ENCODE assay signal across 14 mouse cellular contexts in the genomic region with DNA sequence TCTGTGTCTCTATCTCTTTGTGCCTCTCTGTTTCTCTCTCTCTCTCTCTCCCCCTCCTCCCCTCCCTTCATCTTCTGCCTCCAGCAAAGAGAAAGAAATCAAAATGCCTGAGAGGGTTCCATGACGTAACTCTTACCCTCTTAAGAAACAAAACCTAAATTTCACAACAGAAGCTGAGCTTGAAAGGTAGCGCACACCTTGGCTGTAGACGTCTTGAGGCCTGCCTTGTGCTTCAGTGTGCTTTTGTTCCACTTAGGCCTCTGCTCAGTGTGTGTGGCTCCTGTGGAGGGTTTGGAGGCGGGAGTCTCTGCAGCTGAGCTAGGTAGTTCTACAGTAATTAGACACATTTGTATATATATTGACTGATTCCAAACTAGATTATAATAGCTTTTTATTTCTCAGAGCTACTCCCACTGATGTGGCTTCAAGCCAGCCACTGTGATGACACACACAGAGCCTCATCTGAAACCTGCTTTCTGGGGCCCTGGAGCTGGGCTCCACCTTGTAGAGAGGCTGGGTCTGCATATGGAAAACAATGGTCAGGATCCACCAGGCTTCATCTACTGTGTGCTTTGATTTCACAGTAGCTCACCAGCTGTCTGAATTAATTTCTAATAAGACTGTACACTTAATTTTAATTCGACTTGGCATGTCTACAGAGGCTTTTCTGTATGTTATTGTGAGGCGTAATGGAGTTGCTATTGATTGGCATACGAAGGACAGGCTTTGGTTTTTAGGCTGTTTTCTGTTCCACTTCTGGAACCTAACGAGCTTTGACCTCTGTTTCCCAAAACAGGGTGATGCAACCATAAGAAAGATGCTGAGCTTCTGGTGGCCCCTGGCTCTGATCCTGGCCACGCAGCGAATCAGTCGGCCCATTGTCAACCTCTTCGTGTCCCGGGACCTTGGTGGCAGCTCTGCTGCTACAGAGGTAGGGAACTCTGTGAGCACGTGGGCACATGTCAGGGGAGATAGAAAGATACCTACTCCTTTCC.
DNase-seq lines count a peak whose midpoint lies in the region; ATAC-seq and TF ChIP-seq lines count a peak whose summit lies in the region.
"Had no signal": no experiment of that assay in that cellular context is flagged by ENCODE, and none has a peak within 500 bp of the region (broad histone marks: within the 10 kb centered on the region; RNA-seq: fewer than 3 reads in every experiment).

No protein-coding gene starts in this region.

- no peak for TF ChIP-seq CTCF in lung, adult 2 months (IDR thresholded peaks at IDR 0.05; ENCODE audit: insufficient read depth, low read length)

- no peaks in the 10 kb centered on the region for H3K9me3 ChIP-seq in forebrain, embryonic 13.5 days (replicated peaks)
- H3K9me3 ChIP-seq in forebrain, embryonic 12.5 days = no peaks in the 10 kb centered on the region
- H3K9me3 ChIP-seq: heart, embryonic 13.5 days; liver, embryonic 13.5 days had no signal

- no peak overlapping the region for H3K27ac ChIP-seq in forebrain, embryonic 13.5 days
- H3K27ac ChIP-seq in forebrain, embryonic 12.5 days = no peak overlapping the region
- H3K27ac ChIP-seq: heart, embryonic 13.5 days; liver, embryonic 13.5 days had no signal

- peaks cover 36% of the 10 kb centered on the region for H3K36me3 ChIP-seq in forebrain, embryonic 13.5 days (ENCODE audit: poor library complexity, severe bottlenecking)
- H3K36me3 ChIP-seq in forebrain, embryonic 12.5 days (replicated peaks) = 0 out of 2 replicates have a peak, but pooled peaks cover 7% of the 10 kb centered on the region

- ATAC-seq in forebrain, embryonic 13.5 days = peak; percentile 28; the same call in 1 of the 2 replicates
- ATAC-seq in forebrain, embryonic 12.5 days (ENCODE audit: low FRiP score) = no peak

- no peak for TF ChIP-seq POLR2A in lung, adult 2 months (IDR thresholded peaks at IDR 0.05; ENCODE audit: borderline replicate concordance, extremely low read depth, low read depth, low read length)

- H3K27me3 ChIP-seq in forebrain, embryonic 13.5 days = no peaks in the 10 kb centered on the region
- H3K27me3 ChIP-seq in forebrain, embryonic 12.5 days = no peaks in the 10 kb centered on the region
- H3K27me3 ChIP-seq: heart, embryonic 13.5 days; liver, embryonic 13.5 days had no signal

- peaks cover 9% of the 10 kb centered on the region; the same call in 1 of the 2 replicates for H3K4me1 ChIP-seq in forebrain, embryonic 13.5 days
- peaks cover 7% of the 10 kb centered on the region; the same call in 1 of the 2 replicates for H3K4me1 ChIP-seq in forebrain, embryonic 12.5 days
- H3K4me1 ChIP-seq in lung, adult 2 months (ENCODE audit: control insufficient read depth, insufficient read depth, low read length) = no peaks in the 10 kb centered on the region
- H3K4me1 ChIP-seq: heart, embryonic 13.5 days; liver, embryonic 13.5 days had no signal

- WGBS in forebrain, embryonic 13.5 days = 64% methylated on average over 14 of the region's 14 CpGs
- 79% methylated on average over 14 of the region's 14 CpGs for WGBS in forebrain, embryonic 12.5 days
- WGBS in lung, adult 2 months = 79% methylated on average over 14 of the region's 14 CpGs

- H3K4me3 ChIP-seq in forebrain, embryonic 13.5 days = no peak overlapping the region
- H3K4me3 ChIP-seq in forebrain, embryonic 12.5 days (replicated peaks) = no peak overlapping the region
- H3K4me3 ChIP-seq in lung, adult 2 months (replicated peaks; ENCODE audit: extremely low read depth, low read depth, low read length) = no peak overlapping the region
- H3K4me3 ChIP-seq: erythroblast, embryonic 14.5 days; heart, embryonic 13.5 days; liver, embryonic 13.5 days had no signal

- H3K9ac ChIP-seq in forebrain, embryonic 13.5 days = no peak overlapping the region
- no peak overlapping the region for H3K9ac ChIP-seq in forebrain, embryonic 12.5 days
- H3K9ac ChIP-seq: heart, embryonic 13.5 days; liver, embryonic 13.5 days had no signal

- DNase-seq in lung, postnatal 25 days (ENCODE audit: low spot score) = peak; percentile 40
- no peak for DNase-seq in lung, adult 2 months
- peak; percentile 59 for DNase-seq in layer of hippocampus, adult 9-10 months (ENCODE audit: low spot score)
- DNase-seq in right cerebral cortex, postnatal 36 days (ENCODE audit: low spot score in 2 of 2) = peak; percentile 62 to 64
- DNase-seq in kidney, postnatal 4 days = no peak
- no peak for DNase-seq in kidney, postnatal 36 days
- DNase-seq: B cell, adult 2 months; cerebellum, adult 9-11 months; kidney, adult 8-10 months; liver, embryonic 13.5 days had no signal

- H3K4me2 ChIP-seq in forebrain, embryonic 13.5 days = no peak overlapping the region
- H3K4me2 ChIP-seq in forebrain, embryonic 12.5 days = no peak overlapping the region
- H3K4me2 ChIP-seq: heart, embryonic 13.5 days; liver, embryonic 13.5 days had no signal

Comparison
In these comparisons a context has a peak if more than half of its experiments do, and no peak if none do; other contexts are left out.
1. DNase-seq: peak in lung, postnatal 25 days (single experiment), layer of hippocampus, adult 9-10 months (single experiment) and right cerebral cortex, postnatal 36 days (2 of 2); none in lung, adult 2 months (single experiment), kidney, postnatal 4 days (0 of 2) and kidney, postnatal 36 days (0 of 2).